Mouse (Mus musculus) CD4-positive helper T cell, adult 2 months (primary cell): Measurements from ENCODE around the gene Bach2.

Experiments used
- DNase-seq: peaks from one replicate; pipeline ENCODE4 v3.0.0-alpha.2; 2012; ENCODE audit warnings: low read depth, missing footprints, low spot score

Gene Bach2

GRCm38 (mm10) chr4:32225191-32225590 lies 13.4 kb upstream of the Bach2 start:
- no peak for DNase-seq

GRCm38 (mm10) chr4:32227970-32228557 lies 10.5 kb upstream of the Bach2 start:
- no peak for DNase-seq

- DNase-seq, result peak; percentile 49
Measured at GRCm38 (mm10) chr4:32229266-32229665, 9.3 kb upstream of the Bach2 start.

- DNase-seq, result no peak
Measured at GRCm38 (mm10) chr4:32231258-32232055, 7.1 kb upstream of the Bach2 start.

GRCm38 (mm10) chr4:32235920-32236705 lies 2.5 kb upstream of the Bach2 start:
- DNase-seq, result no peak

GRCm38 (mm10) chr4:32238921-32239748 lies 531 bp downstream of the Bach2 start:
- DNase-seq, result peak; percentile 82

GRCm38 (mm10) chr4:32239749-32240131 lies 1.1 kb downstream of the Bach2 start:
- peak; percentile 77 for DNase-seq

GRCm38 (mm10) chr4:32240457-32241030 lies 1.9 kb downstream of the Bach2 start:
- no peak for DNase-seq

- no peak for DNase-seq
Measured at GRCm38 (mm10) chr4:32241351-32241980, 2.9 kb downstream of the Bach2 start.

- DNase-seq, result no peak
Measured at GRCm38 (mm10) chr4:32242122-32242615, 3.6 kb downstream of the Bach2 start.

GRCm38 (mm10) chr4:32243458-32243857 lies 4.9 kb downstream of the Bach2 start:
- DNase-seq, result no peak

- DNase-seq, result no peak
Measured at GRCm38 (mm10) chr4:32244092-32244745, 5.6 kb downstream of the Bach2 start.

- DNase-seq, result no peak
Measured at GRCm38 (mm10) chr4:32245586-32245985, 7.0 kb downstream of the Bach2 start.

- DNase-seq, result no peak
Measured at GRCm38 (mm10) chr4:32246020-32246419, 7.4 kb downstream of the Bach2 start.

GRCm38 (mm10) chr4:32246801-32247200 lies 8.2 kb downstream of the Bach2 start:
- DNase-seq, result no peak

- DNase-seq, result peak; percentile 47
Measured at GRCm38 (mm10) chr4:32247463-32248113, 9.0 kb downstream of the Bach2 start.

GRCm38 (mm10) chr4:32248236-32248635 lies 9.6 kb downstream of the Bach2 start:
- peak; percentile 89 for DNase-seq

GRCm38 (mm10) chr4:32248990-32249393 lies 10.4 kb downstream of the Bach2 start:
- peak; percentile 72 for DNase-seq

GRCm38 (mm10) chr4:32249748-32250332 lies 11.2 kb downstream of the Bach2 start:
- peak; percentile 84 for DNase-seq
